Mouse (Mus musculus): ENCODE measurements around the gene Trmt1. TPM values are rescaled to one million over a fixed set of nuclear protein-coding genes. Genes with fewer than 3 reads are reported as not detected.
A peak's percentile ranks its signal among the peaks of the same experiment; 100 is the strongest.

The Trmt1 gene
- polyA plus RNA-seq, 1 experiment from 2014 or later: 71.7 TPM

DNA sequence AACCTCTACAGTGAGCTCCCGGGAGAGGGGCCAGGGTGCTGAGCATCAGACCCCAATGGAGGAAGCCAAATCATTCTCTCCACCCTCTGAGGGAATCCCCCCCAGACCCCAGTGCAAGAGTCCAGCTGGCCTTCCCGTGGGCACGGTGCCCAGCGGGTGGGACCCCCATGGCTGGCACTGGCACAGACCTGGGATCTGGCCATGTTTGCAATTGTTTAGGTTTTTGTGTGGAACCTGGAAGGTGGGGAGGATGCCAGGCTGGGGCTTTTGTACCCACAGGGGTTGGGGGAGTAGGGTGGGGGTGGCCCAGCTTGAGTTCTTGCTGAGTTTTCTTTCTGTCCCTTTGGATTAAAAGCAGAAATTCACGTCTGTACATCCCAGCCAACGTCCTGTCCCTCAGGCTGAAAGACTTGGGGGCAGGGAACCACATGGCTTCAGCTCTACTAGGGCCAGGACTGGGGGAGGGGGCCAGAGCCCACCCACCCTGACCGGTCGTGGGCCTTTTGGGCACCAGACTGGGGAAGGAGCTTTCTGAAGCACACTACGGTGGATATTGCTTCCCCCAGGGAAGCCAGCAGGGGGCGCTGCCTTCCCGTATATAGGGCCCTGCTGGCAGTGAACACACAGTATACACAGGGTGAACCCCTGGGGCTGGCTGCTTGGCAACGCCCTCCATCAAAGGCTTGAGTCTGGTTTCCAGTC, 22.8 kb downstream of the Trmt1 start:
- peak; percentile 94 for DNase-seq (ENCODE audit: low spot score)
- H3K36me3 ChIP-seq: no peaks in the 10 kb centered on the region
- peaks cover 87% of the 10 kb centered on the region for H3K4me1 ChIP-seq
- 15% methylated on average over 12 of the region's 12 CpGs for WGBS
- H3K9me3 ChIP-seq (replicated peaks): no peaks in the 10 kb centered on the region
- peaks cover 97% of the 10 kb centered on the region for H3K27me3 ChIP-seq (ENCODE audit: low read depth, poor library complexity, severe bottlenecking)
- peak overlapping the region; percentile 59; the same call in 1 of the 2 replicates for H3K27ac ChIP-seq
- 0 out of 2 replicates have a peak overlapping the region, but pooled peaks have one; percentile 9 for H3K4me3 ChIP-seq

DNA sequence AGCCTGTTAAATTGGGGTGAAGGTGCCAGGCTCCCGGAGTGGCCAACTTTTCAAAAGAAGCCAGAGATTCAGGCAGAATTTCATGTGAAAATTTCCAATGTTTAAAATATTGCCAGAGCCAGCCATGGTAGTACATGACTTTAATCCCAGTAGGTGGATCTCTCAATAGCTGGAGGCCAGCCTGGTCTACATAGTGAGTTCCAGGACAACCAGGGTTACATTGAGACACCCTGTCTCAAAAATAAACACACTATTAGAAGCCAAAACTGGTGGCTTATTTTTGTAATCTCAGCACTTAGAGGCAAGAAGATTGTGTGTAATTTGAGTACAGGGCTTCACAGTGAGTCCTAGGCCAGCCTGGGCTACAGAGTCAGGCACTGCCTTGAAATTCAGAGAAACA, 23.8 kb downstream of the Trmt1 start:
- no peak overlapping the region for H3K4me3 ChIP-seq
- H3K27me3 ChIP-seq (ENCODE audit: low read depth, poor library complexity, severe bottlenecking): peaks cover 97% of the 10 kb centered on the region
- DNase-seq (ENCODE audit: low spot score): no peak
- H3K27ac ChIP-seq: peak overlapping the region; percentile 59; the same call in 1 of the 2 replicates
- peaks cover 87% of the 10 kb centered on the region for H3K4me1 ChIP-seq
- H3K9me3 ChIP-seq (replicated peaks): no peaks in the 10 kb centered on the region
- WGBS: 90% methylated on average over 1 of the region's 1 CpGs
- no peaks in the 10 kb centered on the region for H3K36me3 ChIP-seq

DNA sequence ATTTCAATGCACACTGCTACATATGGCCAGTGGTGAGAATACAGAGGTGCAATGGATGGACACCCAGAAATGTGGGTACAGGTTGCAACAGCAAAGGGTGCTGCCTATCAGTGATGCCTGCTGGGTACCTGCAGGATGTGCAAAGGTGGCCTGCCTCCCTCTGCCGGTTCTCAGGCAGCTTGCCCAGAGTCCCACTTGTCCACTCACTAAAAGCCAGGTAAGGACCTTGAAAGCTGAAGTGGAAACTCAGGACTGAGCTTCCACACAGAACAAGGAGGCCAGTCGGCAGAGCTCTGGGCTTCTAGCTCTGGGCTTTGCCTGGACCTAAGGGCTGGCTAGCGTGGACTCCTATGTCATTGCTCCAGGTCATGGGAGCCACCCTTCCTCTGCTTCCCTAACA, 25.2 kb downstream of the Trmt1 start:
- peak overlapping the region; percentile 89 for H3K27ac ChIP-seq
- H3K36me3 ChIP-seq: no peaks in the 10 kb centered on the region
- WGBS: 50% methylated on average over 3 of the region's 3 CpGs
- H3K9me3 ChIP-seq (replicated peaks): no peaks in the 10 kb centered on the region
- no peak for DNase-seq (ENCODE audit: low spot score)
- H3K27me3 ChIP-seq (ENCODE audit: low read depth, poor library complexity, severe bottlenecking): peaks cover 100% of the 10 kb centered on the region
- H3K4me3 ChIP-seq: no peak overlapping the region; the same call in 1 of the 2 replicates
- peaks cover 89% of the 10 kb centered on the region for H3K4me1 ChIP-seq

DNA sequence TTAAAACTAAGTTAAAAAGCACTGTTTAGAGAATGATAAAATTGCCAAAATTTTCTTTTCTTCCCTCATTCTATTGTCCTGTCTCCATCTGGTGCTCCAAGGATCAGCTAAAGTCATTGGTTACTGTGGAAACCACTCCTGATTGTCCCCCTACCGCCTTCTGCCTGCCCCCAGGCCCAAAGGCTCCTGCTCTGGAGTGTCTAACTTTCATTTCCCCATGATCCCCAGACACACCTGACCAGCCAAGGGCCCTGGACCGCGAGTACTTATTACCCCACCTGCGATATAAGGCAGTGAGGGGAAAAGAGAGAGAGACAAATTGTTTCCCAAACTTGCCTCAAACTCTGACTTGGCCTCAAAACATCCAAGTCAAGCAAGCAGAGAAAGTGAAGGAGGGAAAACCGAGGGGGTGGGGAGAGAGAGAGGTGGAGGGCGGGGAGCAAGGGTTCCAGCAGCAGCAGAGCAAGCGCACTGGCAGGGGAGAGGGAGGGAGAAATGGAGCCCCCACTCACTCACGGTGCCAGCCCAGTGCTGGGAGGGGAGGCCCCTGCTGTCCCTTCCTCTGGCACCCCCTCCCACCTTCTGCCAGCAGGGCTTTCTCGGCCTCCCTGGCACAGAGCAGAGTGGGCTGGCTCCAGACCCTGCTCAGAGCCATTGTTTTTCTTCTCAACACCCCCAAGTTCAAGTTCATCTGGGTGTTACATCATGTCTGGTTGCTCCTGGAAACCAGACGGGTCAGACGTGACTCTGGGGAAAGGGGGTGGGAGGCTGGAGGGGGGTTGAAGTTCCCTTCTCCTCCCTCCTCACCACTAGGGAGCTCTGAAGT, 26.0 kb downstream of the Trmt1 start:
- Histone ChIP-seq H3K9me3 (replicated peaks) (no peaks in the 10 kb centered on the region), H3K4me3 (peak overlapping the region; percentile 30), H3K4me1 (peaks cover 89% of the 10 kb centered on the region), H3K36me3 (no peaks in the 10 kb centered on the region), H3K27ac (peak overlapping the region; percentile 89), H3K27me3 (ENCODE audit: low read depth, poor library complexity, severe bottlenecking) (peaks cover 100% of the 10 kb centered on the region)
- WGBS: 17% methylated on average over 11 of the region's 11 CpGs
- DNase-seq (ENCODE audit: low spot score): peak; percentile 63

DNA sequence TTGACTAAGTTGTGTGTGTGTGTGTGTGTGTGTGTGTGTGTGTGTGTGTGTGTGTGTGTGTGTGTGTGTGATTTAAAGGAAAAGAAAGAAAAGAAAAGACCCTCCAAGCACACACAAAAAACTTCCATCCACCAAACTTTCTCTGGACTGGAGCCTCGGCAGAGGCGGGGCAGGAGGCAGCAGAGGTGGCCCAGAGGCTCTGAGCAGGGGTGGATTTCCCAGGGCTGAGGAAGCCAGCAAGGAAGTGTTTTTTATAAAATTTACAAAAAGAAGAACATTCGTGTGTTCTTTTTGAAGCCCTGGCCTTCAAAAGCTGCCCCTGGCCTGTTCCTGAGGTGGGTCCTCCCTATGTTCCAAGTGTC, 26.6 kb downstream of the Trmt1 start:
- 29% methylated on average over 3 of the region's 3 CpGs for WGBS
- Histone ChIP-seq H3K27me3 (ENCODE audit: low read depth, poor library complexity, severe bottlenecking) (peaks cover 100% of the 10 kb centered on the region), H3K36me3 (no peaks in the 10 kb centered on the region), H3K9me3 (replicated peaks) (no peaks in the 10 kb centered on the region), H3K4me1 (peaks cover 87% of the 10 kb centered on the region), H3K4me3 (0 out of 2 replicates have a peak overlapping the region, but pooled peaks have one; percentile 30), H3K27ac (peak overlapping the region; percentile 89)
- no peak for DNase-seq (ENCODE audit: low spot score)

DNA sequence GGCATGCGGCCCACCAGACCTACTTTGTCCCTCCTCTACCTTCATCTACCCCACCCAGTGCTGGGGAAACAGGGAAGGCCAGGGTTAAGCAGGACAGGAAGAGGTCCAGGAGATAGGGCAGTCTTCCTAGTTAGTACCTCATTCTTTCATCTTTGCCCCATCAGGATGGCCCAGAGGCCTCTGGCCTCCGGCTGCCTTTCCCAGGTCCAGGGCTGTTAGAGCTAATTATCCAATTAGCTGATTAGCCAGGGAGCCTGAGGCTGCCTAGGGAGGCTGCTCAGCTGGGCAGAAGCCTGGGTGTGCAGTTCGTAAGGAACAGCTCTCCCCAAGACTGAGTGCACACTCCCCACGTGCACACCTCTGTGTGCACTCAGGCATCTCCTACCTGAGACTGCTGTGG, 27.3 kb downstream of the Trmt1 start:
- H3K4me3 ChIP-seq: peak overlapping the region; percentile 18; the same call in 1 of the 2 replicates
- H3K27ac ChIP-seq: peak overlapping the region; percentile 89
- WGBS: 32% methylated on average over 4 of the region's 4 CpGs
- DNase-seq (ENCODE audit: low spot score): no peak
- no peaks in the 10 kb centered on the region for H3K36me3 ChIP-seq
- H3K27me3 ChIP-seq (ENCODE audit: low read depth, poor library complexity, severe bottlenecking): peaks cover 100% of the 10 kb centered on the region
- no peaks in the 10 kb centered on the region for H3K9me3 ChIP-seq (replicated peaks)
- H3K4me1 ChIP-seq: peaks cover 81% of the 10 kb centered on the region

DNA sequence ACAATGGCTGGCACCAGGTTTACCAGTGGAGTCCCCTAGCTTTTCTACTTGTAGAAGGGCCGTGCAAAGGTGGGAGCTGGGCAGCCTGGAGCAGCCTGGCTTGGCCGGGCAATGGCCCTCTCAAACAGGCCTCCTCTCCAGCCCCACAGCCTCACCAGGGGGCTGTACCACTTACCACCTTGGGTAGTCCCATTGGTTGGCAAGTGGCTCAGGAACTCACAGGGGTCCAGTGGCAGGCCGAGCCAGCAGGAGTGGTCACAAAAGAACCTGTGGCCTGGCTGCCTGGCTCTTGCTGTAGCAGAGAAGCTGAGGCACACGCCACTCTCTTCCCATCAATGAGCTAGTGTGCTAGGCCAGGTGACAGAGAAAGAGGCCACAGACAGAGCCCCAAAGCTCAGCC, 28.1 kb downstream of the Trmt1 start:
- 46% methylated on average over 4 of the region's 4 CpGs for WGBS
- H3K36me3 ChIP-seq: no peaks in the 10 kb centered on the region

DNA sequence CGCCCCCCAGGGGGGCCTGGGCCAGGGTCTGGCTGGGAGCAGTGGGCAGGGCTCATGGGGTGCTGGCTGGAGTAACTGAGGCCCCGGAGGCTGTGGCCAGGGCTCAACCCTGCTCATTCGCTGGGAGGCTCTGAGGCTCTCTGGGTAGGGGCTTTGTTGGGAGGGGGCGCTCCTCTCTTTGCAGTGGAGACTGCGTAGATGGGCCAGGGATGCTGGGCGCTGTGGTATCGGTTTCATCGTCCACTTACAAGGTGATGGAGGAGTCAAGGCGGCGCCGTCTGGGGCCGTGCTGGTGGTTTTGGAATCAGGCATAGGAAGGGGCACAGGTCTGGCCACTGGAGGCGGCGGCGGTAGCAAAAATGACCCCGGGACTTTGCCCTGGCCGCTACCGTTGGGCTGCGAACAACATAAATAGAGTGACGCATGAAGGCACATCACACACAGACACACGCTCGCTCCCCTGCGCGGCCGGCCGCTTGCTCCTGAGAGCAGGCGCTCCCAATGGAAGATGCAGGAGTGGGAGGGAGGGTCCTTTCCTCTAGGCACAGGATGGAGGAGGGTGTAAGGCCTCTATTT, 29.9 kb downstream of the Trmt1 start:
- peak; percentile 64 for DNase-seq (ENCODE audit: low spot score)
- peak overlapping the region; percentile 39 for H3K4me3 ChIP-seq
- peak overlapping the region; percentile 83 for H3K27ac ChIP-seq
- no peaks in the 10 kb centered on the region for H3K36me3 ChIP-seq
- peaks cover 100% of the 10 kb centered on the region for H3K27me3 ChIP-seq (ENCODE audit: low read depth, poor library complexity, severe bottlenecking)
- H3K4me1 ChIP-seq: peaks cover 87% of the 10 kb centered on the region
- H3K9me3 ChIP-seq (replicated peaks): no peaks in the 10 kb centered on the region
- WGBS: 4% methylated on average over 27 of the region's 27 CpGs

More for the DNA sequence above, 28.1 kb downstream of the Trmt1 start:
- Histone ChIP-seq H3K4me1 (peaks cover 81% of the 10 kb centered on the region), H3K9me3 (replicated peaks) (no peaks in the 10 kb centered on the region), H3K27me3 (ENCODE audit: low read depth, poor library complexity, severe bottlenecking) (peaks cover 100% of the 10 kb centered on the region), H3K4me3 (no peak overlapping the region), H3K27ac (peak overlapping the region; percentile 89)
- DNase-seq (ENCODE audit: low spot score): no peak

DNA sequence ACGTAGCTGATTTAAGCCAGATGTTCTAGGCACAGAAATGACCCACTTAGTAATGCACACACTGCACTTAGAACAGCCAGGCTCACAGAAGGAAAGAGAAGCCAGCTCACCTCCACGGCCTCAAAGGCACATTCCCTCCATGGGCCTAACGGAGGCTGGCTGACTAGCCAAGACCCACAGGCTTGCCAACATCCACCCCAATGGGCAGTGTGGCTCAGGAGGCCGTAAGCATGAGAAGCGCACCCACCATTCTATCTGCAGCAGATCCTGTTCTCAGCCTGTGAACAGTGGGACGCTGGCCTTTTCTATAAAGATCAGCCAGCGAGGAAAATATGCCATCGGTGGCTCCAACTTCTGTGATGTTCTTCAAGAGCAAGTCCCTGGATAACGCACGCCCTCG, 30.7 kb downstream of the Trmt1 start:
- peak overlapping the region; percentile 83 for H3K27ac ChIP-seq
- H3K36me3 ChIP-seq: no peaks in the 10 kb centered on the region
- 79% methylated on average over 11 of the region's 11 CpGs for WGBS

DNA sequence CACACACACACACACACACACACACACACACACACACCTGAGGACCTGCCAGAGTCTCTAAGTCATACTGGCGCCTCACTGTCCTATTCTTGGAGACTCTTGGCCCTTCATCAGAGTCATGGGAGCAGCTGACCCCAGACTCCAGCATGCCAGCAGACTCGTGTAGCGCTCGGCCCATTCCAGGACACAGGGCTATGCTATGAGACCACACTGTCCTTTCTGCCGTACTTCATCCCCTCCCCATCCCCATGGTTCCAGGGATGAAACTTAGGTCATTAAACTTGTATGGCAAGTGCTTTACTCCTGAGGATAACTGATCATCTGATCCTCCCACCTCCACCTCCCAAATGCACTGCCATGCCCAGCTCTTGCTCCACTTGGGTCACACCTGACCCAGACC, 32.4 kb downstream of the Trmt1 start:
- peak overlapping the region; percentile 97 for H3K27ac ChIP-seq
- H3K4me1 ChIP-seq: peaks cover 87% of the 10 kb centered on the region
- 0 out of 2 replicates have a peak, but pooled peaks cover 3% of the 10 kb centered on the region for H3K36me3 ChIP-seq
- H3K4me3 ChIP-seq: no peak overlapping the region
- H3K27me3 ChIP-seq (ENCODE audit: low read depth, poor library complexity, severe bottlenecking): peaks cover 96% of the 10 kb centered on the region
- H3K9me3 ChIP-seq (replicated peaks): no peaks in the 10 kb centered on the region
- DNase-seq (ENCODE audit: low spot score): no peak
- 86% methylated on average over 5 of the region's 5 CpGs for WGBS

More for the DNA sequence above, 30.7 kb downstream of the Trmt1 start:
- Histone ChIP-seq H3K4me1 (peaks cover 87% of the 10 kb centered on the region), H3K9me3 (replicated peaks) (no peaks in the 10 kb centered on the region), H3K27me3 (ENCODE audit: low read depth, poor library complexity, severe bottlenecking) (peaks cover 100% of the 10 kb centered on the region), H3K4me3 (no peak overlapping the region)
- DNase-seq (ENCODE audit: low spot score): peak; percentile 49

DNA sequence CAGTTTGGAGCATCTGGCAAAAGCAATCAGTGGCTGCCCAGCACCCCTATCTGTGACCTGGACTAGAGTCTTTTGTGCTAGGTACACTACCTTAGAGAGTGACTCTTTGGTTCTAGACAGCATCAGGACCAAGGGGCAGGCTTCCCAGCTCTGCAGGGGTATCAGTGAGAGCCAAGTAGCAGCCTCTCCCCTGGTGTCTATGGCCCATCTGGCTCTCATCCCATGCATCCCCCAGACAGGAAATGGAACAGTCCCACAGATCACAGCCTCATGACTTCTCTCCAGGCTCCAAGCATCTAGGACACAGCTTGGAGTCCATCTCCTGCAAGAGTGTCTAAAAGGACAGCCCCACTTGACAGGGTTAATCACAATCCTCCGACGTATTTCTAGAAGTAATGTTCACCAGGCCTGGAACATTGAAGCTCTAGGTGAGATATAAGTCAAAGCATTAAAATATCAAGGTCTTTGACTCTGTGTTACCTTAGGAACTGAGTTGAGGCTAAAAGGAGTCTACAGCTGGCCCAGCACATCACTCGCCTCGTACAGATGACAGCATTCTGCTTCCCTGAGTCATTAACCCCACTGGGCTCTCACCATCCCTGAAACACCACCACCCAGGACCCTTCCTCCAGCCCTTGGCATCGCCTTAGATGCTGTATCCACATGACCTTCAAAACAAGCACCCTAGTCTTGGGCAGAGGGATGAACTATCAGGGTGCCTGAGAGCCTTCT, 33.0 kb downstream of the Trmt1 start:
- H3K4me3 ChIP-seq: no peak overlapping the region
- H3K27me3 ChIP-seq (ENCODE audit: low read depth, poor library complexity, severe bottlenecking): peaks cover 96% of the 10 kb centered on the region
- peaks cover 87% of the 10 kb centered on the region for H3K4me1 ChIP-seq
- 79% methylated on average over 5 of the region's 5 CpGs for WGBS
- no peaks in the 10 kb centered on the region for H3K9me3 ChIP-seq (replicated peaks)
- H3K27ac ChIP-seq: peak overlapping the region; percentile 97
- 0 out of 2 replicates have a peak, but pooled peaks cover 3% of the 10 kb centered on the region for H3K36me3 ChIP-seq
- no peak for DNase-seq (ENCODE audit: low spot score)

DNA sequence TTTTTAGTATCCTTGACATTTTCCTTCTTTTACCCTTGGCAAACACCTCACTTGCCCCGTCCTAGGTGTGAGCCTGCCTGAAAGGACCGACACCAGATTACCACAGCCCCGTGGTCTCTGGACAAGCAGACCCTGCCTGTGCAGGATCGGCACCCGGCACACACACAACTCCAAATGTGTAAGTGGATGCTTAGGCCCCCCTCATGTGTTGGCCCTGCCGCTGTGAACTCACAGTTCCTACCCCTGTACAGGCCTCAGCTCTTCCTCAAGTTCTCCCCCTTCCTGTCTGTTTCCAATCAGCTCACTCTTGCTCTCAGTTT, 36.4 kb downstream of the Trmt1 start:
- peaks cover 90% of the 10 kb centered on the region for H3K27me3 ChIP-seq (ENCODE audit: low read depth, poor library complexity, severe bottlenecking)
- H3K9me3 ChIP-seq (replicated peaks): no peaks in the 10 kb centered on the region
- 47% methylated on average over 6 of the region's 6 CpGs for WGBS
- peak overlapping the region; percentile 97 for H3K27ac ChIP-seq
- H3K4me3 ChIP-seq: peak overlapping the region; percentile 42
- peaks cover 85% of the 10 kb centered on the region for H3K4me1 ChIP-seq
- peaks cover 15% of the 10 kb centered on the region; the same call in 1 of the 2 replicates for H3K36me3 ChIP-seq
- no peak for DNase-seq (ENCODE audit: low spot score)
